Mouse (Mus musculus): ENCODE measurements at regions not wholly inside any gene's neighbourhood (a gene's known extent, or its start where the extent isn't known, plus 50 kb on each side); places are given as distances from the start of the nearest gene placed in this dataset.
A peak's percentile ranks its signal among the peaks of the same experiment; 100 is the strongest.

DNA sequence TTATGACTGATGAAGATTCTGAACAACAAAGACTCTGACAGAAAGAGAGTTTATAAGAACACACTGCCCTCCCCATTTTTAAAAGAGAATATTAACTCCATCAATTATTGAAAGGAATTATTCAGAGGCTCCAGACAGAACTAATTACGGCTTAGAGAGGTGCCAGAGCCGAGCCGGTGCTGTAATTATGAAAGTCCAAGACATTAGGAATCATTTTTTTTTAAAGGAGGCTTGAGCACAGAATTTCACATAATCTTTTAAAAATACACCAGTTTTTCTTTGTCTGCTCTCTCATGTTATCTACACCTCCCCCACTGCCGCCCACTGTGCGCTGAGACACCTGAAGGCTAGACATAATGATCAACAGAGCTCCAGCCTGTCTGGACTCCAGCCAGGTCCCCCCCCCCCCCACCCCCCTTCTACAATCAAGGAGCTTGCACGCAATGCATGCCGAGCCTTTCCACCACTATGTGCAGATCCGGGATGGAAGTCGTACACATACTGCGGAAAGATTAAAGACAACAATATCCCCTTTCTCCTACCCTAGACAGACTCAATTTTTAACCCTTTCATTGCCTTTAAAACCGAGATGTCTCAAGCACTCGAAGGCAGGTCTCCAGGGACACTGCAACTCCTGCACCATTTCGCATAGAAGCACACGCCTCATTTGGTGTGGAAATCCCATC is 275.4 kb downstream of the Ptprc start:
- peak overlapping the region; percentile 94 for H3K27ac ChIP-seq (ENCODE audit: insufficient read depth, low read length)
- peak; percentile 38 for TF ChIP-seq POLR2A (IDR thresholded peaks at IDR 0.05; ENCODE audit: extremely low read depth, insufficient read depth, low read length)
- no peak for TF ChIP-seq CTCF (IDR thresholded peaks at IDR 0.05; ENCODE audit: extremely low read depth, insufficient read depth, low read length)
- H3K4me1 ChIP-seq (ENCODE audit: control insufficient read depth, insufficient read depth, low read length), result peaks cover 3% of the 10 kb centered on the region; the same call in 1 of the 2 replicates
- peak overlapping the region; percentile 74 for H3K4me3 ChIP-seq (ENCODE audit: insufficient read depth, low read length)

- no peak overlapping the region for H3K27ac ChIP-seq (ENCODE audit: insufficient read depth, low read length)
- H3K4me1 ChIP-seq (ENCODE audit: control insufficient read depth, insufficient read depth, low read length), result peaks cover 3% of the 10 kb centered on the region; the same call in 1 of the 2 replicates
- peak overlapping the region; percentile 74 for H3K4me3 ChIP-seq (ENCODE audit: insufficient read depth, low read length)
- TF ChIP-seq POLR2A (IDR thresholded peaks at IDR 0.05; ENCODE audit: extremely low read depth, insufficient read depth, low read length), result no peak
- TF ChIP-seq CTCF (IDR thresholded peaks at IDR 0.05; ENCODE audit: extremely low read depth, insufficient read depth, low read length), result no peak
Measured at GRCm38 (mm10) chr1:137899305-137899704, 276.2 kb downstream of the Ptprc start.

DNA sequence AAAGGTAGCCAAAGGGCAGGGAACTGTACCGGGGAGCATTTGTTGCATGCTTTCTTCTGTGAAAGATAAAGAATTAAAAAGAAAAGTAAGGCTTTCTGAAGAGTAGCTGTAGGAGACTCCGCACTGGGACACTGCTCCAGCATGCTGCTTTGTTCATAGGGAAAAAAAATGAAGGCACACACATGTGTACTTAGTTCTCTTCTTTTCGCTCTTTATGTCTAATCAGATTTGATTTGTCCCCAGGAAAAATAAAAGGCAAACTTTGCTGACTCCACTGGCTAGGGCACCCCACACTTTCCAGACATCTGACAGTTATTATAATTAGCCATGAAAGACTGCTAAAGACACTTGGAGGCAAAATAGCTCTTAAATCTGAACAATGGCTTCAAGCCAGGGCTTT is 276.6 kb downstream of the Ptprc start:
- TF ChIP-seq POLR2A (IDR thresholded peaks at IDR 0.05; ENCODE audit: extremely low read depth, insufficient read depth, low read length) (no peak), CTCF (IDR thresholded peaks at IDR 0.05; ENCODE audit: extremely low read depth, insufficient read depth, low read length) (no peak)
- Histone ChIP-seq H3K4me1 (ENCODE audit: control insufficient read depth, insufficient read depth, low read length) (peaks cover 3% of the 10 kb centered on the region; the same call in 1 of the 2 replicates), H3K27ac (ENCODE audit: insufficient read depth, low read length) (peak overlapping the region; percentile 17; the same call in 1 of the 2 replicates), H3K4me3 (ENCODE audit: insufficient read depth, low read length) (peak overlapping the region; percentile 74)

GRCm38 (mm10) chr1:137898397-137898796 is 277.1 kb downstream of the Ptprc start:
- no peak for TF ChIP-seq CTCF (IDR thresholded peaks at IDR 0.05; ENCODE audit: extremely low read depth, insufficient read depth, low read length)
- TF ChIP-seq POLR2A (IDR thresholded peaks at IDR 0.05; ENCODE audit: extremely low read depth, insufficient read depth, low read length), result peak; percentile 100
- peaks cover 3% of the 10 kb centered on the region; the same call in 1 of the 2 replicates for H3K4me1 ChIP-seq (ENCODE audit: control insufficient read depth, insufficient read depth, low read length)
- peak overlapping the region; percentile 17; the same call in 1 of the 2 replicates for H3K27ac ChIP-seq (ENCODE audit: insufficient read depth, low read length)
- peak overlapping the region; percentile 74 for H3K4me3 ChIP-seq (ENCODE audit: insufficient read depth, low read length)

GRCm38 (mm10) chr1:137881656-137882055 is 293.9 kb downstream of the Ptprc start:
- Histone ChIP-seq H3K4me3 (ENCODE audit: insufficient read depth, low read length) (no peak overlapping the region), H3K27ac (ENCODE audit: insufficient read depth, low read length) (no peak overlapping the region), H3K4me1 (ENCODE audit: control insufficient read depth, insufficient read depth, low read length) (no peaks in the 10 kb centered on the region)
- TF ChIP-seq CTCF (IDR thresholded peaks at IDR 0.05; ENCODE audit: extremely low read depth, insufficient read depth, low read length) (no peak), POLR2A (IDR thresholded peaks at IDR 0.05; ENCODE audit: extremely low read depth, insufficient read depth, low read length) (no peak)

GRCm38 (mm10) chr1:137874361-137874760 is 301.1 kb downstream of the Ptprc start:
- H3K4me1 ChIP-seq (ENCODE audit: control insufficient read depth, insufficient read depth, low read length), result no peaks in the 10 kb centered on the region
- H3K4me3 ChIP-seq (ENCODE audit: insufficient read depth, low read length), result no peak overlapping the region
- no peak overlapping the region for H3K27ac ChIP-seq (ENCODE audit: insufficient read depth, low read length)
- TF ChIP-seq CTCF (IDR thresholded peaks at IDR 0.05; ENCODE audit: extremely low read depth, insufficient read depth, low read length), result no peak

DNA sequence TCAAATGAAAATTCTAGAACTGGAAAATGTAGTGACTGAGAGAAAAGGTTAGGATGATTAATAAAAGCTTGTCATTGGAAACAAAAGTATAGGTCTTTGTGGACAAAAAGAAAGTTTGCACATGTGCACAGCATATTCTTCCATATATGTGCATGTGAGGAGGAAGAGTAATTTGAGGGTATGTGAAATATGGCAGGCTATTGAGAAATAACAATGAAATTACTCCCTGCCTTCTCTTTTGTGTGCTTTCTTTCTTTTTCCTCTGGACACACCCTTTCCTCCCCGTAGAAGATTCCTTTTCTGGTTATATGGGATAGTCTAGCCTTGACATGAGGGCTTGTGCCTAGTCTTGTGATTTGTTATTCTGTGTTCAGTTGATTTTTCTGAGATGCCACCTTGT is 301.9 kb downstream of the Ptprc start:
- Histone ChIP-seq H3K4me1 (ENCODE audit: control insufficient read depth, insufficient read depth, low read length) (no peaks in the 10 kb centered on the region), H3K4me3 (ENCODE audit: insufficient read depth, low read length) (no peak overlapping the region), H3K27ac (ENCODE audit: insufficient read depth, low read length) (no peak overlapping the region)
- TF ChIP-seq POLR2A (IDR thresholded peaks at IDR 0.05; ENCODE audit: extremely low read depth, insufficient read depth, low read length) (no peak), CTCF (IDR thresholded peaks at IDR 0.05; ENCODE audit: extremely low read depth, insufficient read depth, low read length) (no peak)

DNA sequence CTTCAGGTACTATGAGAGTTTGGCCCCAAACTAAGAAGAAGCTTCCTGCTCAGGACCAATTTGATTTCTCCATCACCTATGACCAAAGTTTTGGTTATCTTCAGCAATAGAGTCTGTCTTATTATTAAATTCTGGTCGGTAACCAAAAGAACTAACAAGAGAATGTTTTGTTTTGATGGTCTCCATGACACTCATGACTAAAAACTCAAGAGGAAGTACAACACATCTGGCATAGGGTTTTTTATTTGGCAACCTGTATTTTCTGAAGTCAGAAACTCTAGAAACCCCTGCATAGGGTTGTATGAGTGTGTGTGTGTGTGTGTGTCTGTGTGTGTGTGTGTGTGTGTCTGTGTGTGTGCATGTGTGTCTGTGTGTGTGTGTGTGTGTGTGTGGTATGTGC is 310.5 kb downstream of the Ptprc start:
- H3K27ac ChIP-seq (ENCODE audit: insufficient read depth, low read length), result no peak overlapping the region
- TF ChIP-seq POLR2A (IDR thresholded peaks at IDR 0.05; ENCODE audit: extremely low read depth, insufficient read depth, low read length), result no peak
- no peak for TF ChIP-seq CTCF (IDR thresholded peaks at IDR 0.05; ENCODE audit: extremely low read depth, insufficient read depth, low read length)

DNA sequence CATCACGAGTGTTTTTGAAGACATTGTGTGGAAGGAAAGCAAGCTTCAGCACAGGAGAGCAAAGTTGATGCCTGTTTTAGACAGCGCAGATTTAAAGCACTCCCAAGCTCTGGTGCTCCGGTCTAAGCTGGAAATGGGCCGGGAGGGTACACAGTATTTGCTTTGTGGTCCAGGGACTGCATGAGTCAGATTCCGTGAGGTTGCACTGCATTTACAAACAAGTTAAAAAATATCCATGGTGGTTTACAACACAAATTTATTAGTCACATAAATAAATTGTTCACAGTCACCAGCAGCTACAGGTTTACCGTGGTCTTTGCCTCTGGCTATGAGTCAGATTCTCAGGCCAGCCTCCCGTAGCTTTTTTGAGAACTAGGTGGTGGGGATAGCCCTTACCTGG is 312.0 kb downstream of the Ptprc start:
- TF ChIP-seq POLR2A (IDR thresholded peaks at IDR 0.05; ENCODE audit: extremely low read depth, insufficient read depth, low read length) (no peak), CTCF (IDR thresholded peaks at IDR 0.05; ENCODE audit: extremely low read depth, insufficient read depth, low read length) (no peak)
- H3K4me3 ChIP-seq (ENCODE audit: insufficient read depth, low read length), result no peak overlapping the region
- no peaks in the 10 kb centered on the region for H3K4me1 ChIP-seq (ENCODE audit: control insufficient read depth, insufficient read depth, low read length)
- no peak overlapping the region for H3K27ac ChIP-seq (ENCODE audit: insufficient read depth, low read length)

More for the DNA sequence above, 310.5 kb downstream of the Ptprc start:
- Histone ChIP-seq H3K4me3 (ENCODE audit: insufficient read depth, low read length) (no peak overlapping the region), H3K4me1 (ENCODE audit: control insufficient read depth, insufficient read depth, low read length) (no peaks in the 10 kb centered on the region)

- no peak overlapping the region for H3K4me3 ChIP-seq (ENCODE audit: insufficient read depth, low read length)
- no peak for TF ChIP-seq CTCF (IDR thresholded peaks at IDR 0.05; ENCODE audit: extremely low read depth, insufficient read depth, low read length)
- no peak for TF ChIP-seq POLR2A (IDR thresholded peaks at IDR 0.05; ENCODE audit: extremely low read depth, insufficient read depth, low read length)
- no peaks in the 10 kb centered on the region for H3K4me1 ChIP-seq (ENCODE audit: control insufficient read depth, insufficient read depth, low read length)
- no peak overlapping the region for H3K27ac ChIP-seq (ENCODE audit: insufficient read depth, low read length)
Measured at GRCm38 (mm10) chr1:137852262-137852661, 323.2 kb downstream of the Ptprc start.

All from cortical plate, adult 2 months (tissue).